Mouse (Mus musculus): ENCODE data around the gene Obsl1.

Gene Obsl1

DNA sequence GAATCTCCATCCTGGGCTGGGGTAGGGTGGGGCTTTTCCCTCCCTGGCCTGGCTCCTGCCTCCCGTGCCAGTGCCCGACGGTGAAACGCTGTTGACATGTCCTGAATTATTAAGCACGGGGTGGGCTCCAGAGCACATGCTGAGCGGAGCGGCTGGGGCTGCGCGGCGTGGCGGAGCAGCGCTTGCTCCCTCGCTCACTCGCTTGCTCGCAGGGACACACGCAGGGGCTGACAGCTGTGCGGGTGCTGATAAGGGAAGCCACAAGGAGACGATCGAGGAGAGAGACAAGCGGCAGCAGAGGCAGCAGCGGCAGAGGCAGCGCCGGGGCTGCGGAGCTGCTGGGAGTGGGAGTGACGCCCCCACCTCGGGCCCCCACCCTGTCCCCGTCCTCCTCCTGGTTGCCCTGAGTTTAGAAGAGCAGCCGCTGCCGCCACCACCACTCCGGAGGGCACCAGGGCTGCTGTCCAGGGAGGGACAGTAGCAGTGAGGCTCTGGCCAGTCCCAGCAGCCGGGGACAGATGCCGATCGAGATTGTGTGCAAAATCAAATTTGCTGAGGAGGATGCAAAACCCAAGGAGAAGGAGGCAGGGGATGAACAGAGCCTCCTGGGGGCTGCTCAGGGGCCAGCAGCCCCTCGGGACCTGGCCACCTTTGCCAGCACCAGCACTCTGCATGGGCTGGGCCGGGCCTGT lies 55.8 kb downstream of the Obsl1 start, which contains the start of gene Asic4:
Gene Asic4, plus strand, starts transcription at position 123 of the 692 bp plus-strand sequence.
- DNase-seq = no peak

DNA sequence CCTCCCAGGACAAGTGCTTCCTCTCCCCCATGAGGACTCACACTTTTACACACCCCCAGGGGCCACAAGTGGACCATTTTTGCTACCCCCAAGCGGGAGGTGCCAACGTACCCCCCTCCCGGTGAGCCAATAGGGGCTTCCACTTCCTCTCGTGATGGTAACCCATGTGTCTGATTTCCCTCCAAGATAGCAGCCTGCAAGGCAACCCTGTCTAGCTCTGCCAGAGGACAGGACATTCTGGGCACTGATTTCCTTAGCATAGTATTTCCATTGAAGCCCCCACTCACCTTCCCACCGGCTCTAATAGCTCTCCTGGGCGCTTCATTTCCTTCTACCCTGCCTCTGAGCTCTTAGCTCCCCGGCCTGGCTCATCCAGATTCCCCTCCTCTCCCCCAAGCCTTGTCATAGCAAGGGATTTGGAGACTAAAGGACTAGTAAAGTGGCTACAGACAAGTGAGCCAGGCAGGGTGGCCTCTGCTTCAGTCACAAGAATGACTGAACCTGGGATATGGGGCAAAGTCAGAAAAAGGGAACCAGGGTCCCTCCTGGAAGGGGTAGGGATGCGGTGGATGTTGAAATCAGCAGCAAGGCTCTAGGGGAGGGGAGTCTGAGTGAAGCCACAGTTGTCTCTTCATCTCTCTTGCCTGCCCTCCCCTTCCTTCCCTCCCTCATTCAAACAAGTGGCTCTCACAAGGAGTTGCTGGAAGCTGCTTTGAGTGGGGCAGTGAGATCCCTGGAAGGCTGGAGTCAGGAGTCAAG lies 56.7 kb downstream of the Obsl1 start:
- DNase-seq = no peak

DNA sequence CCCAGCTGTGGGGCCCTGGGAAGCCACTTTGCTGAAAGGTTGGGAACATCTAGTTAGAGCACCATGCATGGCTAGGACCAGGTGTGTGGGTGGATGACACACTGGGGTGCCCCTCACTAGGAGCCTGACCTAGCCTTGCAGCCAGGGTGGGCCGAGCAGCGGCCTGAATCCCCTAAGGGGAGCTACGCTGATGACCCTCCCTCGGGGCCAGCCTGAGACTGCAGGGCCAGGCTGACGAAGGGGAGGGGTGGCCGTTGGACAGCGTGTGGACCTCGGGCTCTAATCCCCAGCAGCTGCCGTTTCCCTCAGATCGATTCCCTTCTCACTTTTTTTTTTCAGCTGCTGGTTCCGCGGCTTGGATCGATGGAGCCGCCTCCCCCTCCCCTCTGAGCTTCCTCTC lies 57.3 kb downstream of the Obsl1 start:
- no peak for DNase-seq

DNA sequence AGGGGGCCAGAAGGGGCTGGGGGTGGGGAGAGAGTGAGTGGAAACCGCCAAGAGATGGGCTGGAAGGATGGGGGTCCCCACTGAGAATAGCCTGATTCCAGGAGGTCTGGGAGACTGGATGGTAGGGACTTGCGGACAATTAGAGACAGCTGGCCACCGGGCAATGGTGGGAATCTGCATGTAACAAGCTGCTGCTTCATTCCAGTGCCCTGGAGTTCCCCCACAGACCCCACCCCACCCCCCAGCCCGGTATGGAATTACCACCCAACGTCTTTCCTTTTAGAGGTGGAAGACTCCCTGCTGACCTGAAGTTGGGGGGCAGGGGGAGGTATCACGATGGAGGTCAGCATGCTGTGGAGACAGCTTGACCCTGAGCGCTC lies 58.2 kb downstream of the Obsl1 start:
- DNase-seq = no peak

DNA sequence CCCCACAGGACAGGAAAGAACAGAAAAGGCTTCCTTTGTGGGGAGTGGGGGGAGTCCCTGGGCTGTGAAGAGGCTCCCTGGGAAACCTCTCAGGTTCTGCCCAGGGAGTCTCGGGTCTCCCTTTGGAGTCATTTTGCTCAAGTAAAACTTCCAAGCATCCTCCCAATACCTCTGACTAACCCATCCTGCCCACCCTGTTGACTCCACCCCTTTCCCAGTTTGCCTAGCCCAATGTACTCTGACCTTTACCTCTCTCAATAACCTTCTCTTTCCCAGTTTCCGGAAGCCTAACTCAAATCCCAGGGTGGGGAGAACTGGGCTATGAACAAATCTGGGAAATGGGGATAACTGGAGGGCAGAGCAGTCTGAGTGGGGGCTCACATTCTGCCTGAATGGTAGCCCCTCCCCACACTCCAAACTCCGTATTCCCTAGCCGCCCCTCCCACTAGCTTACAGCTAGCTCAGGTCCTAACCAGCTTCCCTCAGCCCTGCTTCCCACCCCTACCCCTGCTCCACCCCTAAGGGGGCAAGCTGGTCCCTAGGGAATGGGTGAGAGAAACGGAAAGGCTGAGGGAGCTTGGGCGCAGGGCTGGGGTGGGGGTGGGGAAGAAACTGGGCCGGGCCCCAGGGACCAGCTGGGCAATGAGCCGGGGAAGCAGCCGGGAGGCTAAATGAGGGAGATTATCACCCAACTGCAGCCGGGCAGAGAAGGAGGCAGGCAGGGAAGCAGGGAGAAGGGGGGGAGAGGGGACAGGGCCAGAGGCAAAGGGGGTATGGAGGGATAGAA lies 58.8 kb downstream of the Obsl1 start:
- no peak for DNase-seq

DNA sequence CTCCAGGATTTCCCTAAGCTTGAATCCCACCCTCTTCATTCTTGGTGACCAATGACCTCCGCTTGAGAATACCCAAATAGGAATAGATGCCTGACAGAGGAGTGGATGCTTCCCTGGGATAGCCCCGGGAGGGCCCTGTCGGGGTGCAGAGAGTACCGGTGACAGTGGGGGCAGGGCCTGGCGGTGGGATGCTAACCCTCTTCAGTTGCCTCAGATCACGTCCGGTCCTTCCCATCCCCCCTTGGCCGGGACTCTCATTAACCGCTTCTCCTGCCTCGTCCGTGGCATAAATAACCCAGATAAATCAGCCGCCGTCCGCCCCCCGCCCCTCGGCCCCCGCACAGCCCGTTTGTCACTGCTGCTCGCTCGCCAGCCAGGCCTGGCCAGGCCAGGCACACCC lies 59.6 kb downstream of the Obsl1 start:
- no peak for DNase-seq

DNA sequence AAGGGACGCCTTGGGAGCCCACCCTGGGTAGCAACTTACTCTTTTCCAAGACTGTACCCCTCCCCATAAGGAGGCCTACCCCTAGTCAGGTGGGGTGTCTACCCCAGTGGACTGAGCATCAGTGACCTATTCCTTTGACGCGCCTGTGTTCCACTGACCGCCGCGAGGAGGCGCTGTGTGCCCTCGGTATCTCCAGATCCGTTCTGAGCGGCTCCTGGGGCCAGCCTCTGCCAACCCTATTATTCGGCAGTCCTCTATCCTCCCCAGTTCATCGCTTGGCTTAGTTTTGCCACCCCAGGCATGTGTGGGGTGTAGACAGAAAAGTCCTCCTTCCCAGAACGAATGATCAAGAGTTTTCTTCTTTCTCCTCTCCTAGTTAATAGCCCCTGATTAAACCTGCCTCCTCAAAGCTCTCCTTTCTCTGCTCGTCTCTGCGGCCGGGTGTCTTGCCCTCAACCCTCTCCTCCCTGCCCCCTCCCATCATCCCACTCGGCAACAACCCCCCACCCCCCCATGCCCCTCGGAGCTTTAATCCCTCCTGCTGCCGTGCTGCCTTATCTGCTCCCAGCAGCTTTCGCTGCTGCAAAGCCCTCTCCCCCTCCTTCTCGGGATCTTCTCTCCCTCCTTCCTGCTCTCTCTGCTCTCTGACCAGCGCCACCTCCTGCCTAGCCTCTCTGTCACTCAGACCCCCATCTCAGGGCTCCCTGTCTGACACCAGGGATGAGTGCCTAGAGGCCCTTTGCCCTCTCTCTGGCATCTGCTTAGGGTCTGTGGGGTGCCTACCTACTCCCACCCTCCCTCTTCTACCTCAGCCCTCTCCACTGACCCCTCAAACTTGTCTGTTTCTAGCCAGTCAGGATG lies 60.3 kb downstream of the Obsl1 start:
- peak; percentile 39 to 68 for DNase-seq

DNA sequence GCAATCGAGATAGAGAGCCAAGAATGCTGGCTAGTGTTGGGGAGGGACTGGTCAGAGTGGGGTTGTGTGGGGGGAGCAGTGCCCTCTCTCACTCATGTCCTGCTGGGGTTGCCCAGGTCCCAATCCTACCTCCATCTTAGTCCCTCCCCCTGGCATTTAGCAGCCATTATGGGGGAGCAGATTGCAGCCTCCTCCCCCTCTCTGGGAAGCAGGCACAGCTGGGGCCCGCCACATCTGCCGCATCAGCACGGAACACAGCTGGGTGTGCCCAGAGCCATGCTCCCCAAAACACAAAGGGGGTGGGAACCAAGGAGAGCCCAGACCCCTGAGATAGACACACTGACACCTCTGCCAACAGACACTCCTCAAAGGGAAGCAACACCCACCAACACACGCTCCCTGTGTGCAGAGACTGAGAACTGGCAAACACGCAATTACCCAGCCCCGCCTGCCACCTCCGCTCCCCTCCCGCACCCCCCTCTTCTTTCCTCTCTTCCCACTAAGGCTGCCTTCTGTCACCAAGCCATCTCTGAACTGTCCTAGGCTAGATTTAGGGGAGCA lies 61.0 kb downstream of the Obsl1 start:
- no peak for DNase-seq

DNA sequence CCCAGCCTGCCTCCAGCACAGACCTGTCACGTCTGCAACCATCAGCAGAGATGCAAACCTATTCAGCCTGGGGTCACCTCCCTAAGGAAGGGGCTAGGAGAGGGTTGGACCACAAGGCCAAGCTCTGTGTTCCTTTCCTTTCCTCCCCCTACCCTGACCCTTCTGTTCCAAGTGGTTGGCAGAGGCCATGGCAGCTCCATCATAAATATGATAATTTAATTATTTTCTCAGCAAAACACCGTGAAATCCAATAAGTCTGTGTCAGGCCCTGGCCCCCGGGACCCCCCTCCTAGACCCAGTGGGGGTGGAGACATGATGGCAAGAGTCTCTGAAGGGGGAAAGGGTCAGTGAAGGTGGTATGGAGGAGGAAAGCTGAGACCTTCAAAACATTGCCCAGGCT lies 62.0 kb downstream of the Obsl1 start:
- no peak for DNase-seq

DNA sequence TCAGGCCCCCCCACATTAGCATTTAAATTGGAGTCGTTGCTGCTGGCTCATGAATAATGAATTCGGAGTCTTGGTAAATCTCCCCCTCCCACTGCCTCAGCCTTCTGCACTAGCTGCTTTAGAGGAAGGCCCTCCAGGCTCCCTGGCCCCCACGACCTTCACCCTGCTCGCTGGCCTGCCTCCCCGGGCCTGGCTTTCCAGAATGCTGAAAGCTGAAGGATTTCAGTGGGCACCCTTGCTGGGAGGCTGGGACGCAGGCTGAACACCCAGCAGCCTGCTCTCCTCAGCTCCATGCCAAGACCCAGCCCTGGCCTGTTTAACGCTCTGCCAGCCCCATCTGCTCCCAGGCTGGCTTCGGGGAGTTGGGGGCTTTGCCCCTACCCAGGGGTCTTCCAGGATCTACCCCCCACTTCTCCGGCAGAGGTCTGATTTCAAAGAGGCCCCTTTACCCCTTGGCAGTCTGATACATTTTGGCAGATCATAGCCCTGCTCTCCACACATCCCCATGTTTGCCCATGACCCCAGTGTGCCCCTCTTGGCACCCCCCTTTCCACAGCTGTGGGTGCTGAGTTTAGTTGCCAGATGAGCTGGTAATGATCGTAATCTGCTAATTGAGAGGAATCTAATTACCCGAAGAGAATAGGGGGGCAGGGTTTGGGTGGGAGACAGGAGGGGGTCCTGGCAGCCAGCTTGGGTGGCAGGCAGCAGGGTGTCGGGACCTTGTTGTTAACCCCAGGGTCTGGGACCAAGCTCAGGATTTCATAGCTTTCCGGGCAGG lies 62.8 kb downstream of the Obsl1 start:
- DNase-seq = no peak

DNA sequence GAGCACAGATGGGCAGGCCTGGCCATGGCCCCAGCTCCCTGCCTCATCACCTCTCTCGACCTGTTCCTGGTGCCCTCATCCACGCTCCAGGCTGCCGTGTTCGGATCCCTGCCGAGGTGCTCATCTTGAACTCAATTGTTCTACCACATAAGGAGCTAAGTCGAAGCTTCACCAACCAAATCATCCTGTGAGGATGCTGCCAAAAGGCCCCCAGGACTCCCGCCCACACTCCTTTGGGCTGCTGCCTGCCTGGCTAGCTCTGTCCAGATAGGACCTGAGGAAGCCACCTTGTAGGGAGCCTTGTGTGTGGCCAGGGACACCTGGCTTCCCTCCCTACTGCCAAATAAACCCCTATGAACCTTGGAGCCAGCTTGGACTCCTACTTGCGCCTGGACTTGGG lies 63.4 kb downstream of the Obsl1 start:
- no peak for DNase-seq

DNA sequence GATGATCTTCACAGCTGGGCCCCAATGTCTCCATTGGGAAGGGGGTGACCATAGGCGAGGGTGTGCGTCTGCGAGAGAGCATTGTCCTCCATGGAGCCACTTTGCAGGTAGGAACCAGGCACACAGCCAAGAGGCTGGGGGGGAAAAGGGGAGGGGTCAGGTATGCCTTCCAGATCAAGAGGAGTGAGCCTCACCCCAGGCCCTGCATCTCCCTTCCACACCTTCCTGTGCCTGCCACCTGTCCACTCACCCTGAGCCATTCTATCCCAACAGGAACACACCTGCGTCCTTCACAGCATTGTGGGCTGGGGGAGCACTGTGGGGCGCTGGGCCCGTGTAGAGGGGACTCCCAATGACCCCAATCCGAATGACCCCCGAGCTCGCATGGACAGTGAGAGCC lies 64.1 kb downstream of the Obsl1 start:
- no peak for DNase-seq

DNA sequence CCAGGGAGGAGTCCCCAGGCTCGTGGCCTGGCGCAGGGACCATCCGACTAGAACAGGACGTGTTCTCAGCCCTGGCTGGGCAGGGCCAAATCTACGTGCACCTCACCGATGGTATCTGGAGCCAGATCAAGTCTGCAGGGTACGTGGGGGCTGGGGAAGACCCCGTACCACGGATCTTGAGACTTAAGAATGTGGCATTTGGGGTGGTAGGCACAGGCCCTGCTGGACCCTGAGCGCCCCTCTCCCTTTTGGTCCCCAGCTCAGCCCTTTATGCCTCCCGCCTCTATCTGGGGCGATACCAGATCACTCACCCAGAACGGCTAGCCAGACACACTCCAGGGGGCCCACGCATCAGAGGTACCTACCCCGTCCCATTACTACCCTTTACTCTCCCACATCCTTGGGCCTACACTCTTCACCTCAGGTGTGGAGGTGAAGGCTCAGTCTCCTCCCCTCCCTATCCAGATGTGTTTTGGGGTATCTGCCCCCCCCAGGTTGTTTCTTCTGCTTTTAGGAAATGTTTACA lies 64.7 kb downstream of the Obsl1 start:
- no peak for DNase-seq

DNA sequence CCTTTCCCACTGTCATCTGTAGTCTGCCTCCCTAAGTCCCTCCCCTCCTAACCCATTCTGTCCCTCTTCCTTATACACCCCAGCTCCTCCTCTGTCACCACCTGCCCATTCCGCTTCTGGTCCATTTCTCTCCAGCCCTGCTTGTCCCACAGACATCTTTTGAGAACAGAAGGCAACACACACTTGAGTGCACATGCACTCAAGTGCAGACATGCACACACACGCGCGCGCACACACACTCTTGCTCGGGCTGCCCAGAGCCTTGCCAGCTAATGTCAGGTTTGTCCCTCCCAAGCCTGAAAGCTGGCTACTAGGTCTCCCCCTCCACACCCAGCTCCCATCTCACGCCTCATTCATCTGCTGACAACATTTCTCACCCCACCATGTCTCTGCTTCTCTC lies 65.6 kb downstream of the Obsl1 start:
- DNase-seq = no peak

DNA sequence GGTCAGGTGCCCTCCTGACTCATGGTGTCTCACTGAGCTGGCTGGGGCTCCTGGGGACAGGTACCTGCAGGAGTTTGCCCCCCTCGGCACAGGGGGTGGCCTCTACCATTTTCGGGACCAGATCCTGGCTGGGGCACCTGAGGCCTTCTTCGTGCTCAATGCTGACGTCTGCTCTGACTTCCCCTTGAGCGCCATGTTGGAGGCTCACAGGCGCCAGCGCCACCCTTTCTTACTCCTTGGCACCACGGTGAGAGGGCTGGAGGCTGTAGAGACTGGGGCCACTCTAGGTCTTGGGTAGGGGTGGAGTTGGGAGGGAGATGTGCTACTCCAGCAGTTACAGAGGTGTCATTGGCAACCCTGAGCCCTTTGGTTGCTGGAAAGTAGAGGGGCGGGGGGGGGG lies 67.5 kb downstream of the Obsl1 start:
- no peak for DNase-seq

DNA sequence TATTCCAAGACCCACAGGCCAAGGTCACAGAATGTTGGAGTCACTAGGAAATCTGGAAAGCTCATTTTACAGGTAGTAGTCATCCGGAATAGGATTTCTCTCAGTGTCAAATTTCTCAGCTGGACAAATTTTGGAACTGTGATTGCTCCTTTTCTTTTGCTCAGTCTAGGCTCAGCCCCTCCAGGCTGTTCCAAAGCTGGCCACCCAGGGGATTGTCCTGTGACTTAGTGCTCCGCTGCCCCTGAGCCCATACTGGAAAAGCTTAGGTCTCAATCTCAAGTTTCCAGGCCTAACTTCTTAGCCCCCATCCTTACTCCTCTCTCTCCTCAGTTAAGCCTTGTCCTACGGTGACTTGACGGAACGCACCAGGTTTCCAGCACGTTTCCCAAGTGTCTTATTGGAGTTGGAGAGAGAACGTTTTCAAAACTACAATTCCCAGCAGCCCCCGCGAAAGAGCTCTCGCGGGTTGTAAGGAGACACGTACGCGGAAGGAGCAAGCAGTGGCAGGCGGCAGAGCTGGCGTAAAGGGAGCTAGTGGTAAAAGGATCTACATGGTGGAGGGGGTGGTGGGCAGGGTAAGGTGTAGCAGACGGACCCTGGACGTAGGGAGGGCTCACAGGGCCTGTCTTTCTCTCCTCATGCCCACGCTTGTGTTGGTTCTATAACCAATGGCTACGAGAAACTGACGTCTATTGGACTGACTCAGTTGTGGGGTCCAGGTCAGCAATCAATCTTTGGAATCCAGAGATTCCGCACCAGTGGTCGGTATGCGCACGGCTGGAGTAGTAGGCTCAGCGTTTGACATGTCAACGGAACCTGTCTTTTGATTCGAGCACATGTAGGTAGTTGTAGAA lies 70.5 kb downstream of the Obsl1 start, which contains the start of gene Gmppa:
Gene Gmppa, plus strand, starts transcription at position 456 of the 854 bp plus-strand sequence.
- DNase-seq = peak; percentile 76 to 84

Measured in kidney, adult 8-10 months (tissue).